Mouse (Mus musculus) hindbrain, embryonic 10.5 days (tissue): ENCODE results near the gene Sik3. TPM values are rescaled to one million over a fixed set of nuclear protein-coding genes. Genes with fewer than 3 reads are reported as not detected.

ENCODE experiments used
- DNase-seq: peaks from one replicate; pipeline ENCODE4 v3.0.0-alpha.2; 2017; ENCODE audit warnings: low spot score
- H3K27ac ChIP-seq: fragments of 300-500 bp; sonication (generic); 2 replicates; pipeline ENCODE4 v1.5.1; 2016; ENCODE audit warnings: mild to moderate bottlenecking, moderate library complexity
- H3K27me3 ChIP-seq: fragments of 300-500 bp; sonication (generic); 2 replicates; pipeline ENCODE4 v1.6.1; 2016; ENCODE audit warnings: mild to moderate bottlenecking; ENCODE audit not compliant: poor library complexity, insufficient read depth, severe bottlenecking
- H3K36me3 ChIP-seq: fragments of 300-500 bp; sonication (generic); 2 replicates; pipeline ENCODE4 v1.6.1; 2016; ENCODE audit warnings: mild to moderate bottlenecking, moderate library complexity
- H3K4me1 ChIP-seq: fragments of 300-500 bp; sonication (generic); replicated peaks from 2 replicates; pipeline ENCODE4 v1.6.1; 2016; ENCODE audit warnings: mild to moderate bottlenecking
- H3K4me3 ChIP-seq: fragments of 300-500 bp; sonication (generic); 2 replicates; pipeline ENCODE4 v1.5.1; 2016; ENCODE audit warnings: mild to moderate bottlenecking, moderate library complexity
- H3K9me3 ChIP-seq: fragments of 300-500 bp; sonication (generic); 2 replicates; pipeline ENCODE4 v1.6.1; 2016; ENCODE audit warnings: mild to moderate bottlenecking, moderate library complexity
- WGBS: fragments of 180-500 bp; shearing (Covaris S2); methylation state at CpG from one replicate; pipeline ENCODE4 v1.1.7; 2016; 5-methylcytosine and 5-hydroxymethylcytosine counted together
- polyA plus RNA-seq: library from polyadenylated mRNA; unstranded; fragments of >200 nt; fragmentation: Nextera tagmentation; extraction: Ambion mirVana; gene quantifications from 2 replicates; pipeline ENCODE4 v1.2.1, GENCODE M21; 2016

The Sik3 gene
- polyA plus RNA-seq, 1 experiment from 2014 or later, result 7.1 TPM

DNA sequence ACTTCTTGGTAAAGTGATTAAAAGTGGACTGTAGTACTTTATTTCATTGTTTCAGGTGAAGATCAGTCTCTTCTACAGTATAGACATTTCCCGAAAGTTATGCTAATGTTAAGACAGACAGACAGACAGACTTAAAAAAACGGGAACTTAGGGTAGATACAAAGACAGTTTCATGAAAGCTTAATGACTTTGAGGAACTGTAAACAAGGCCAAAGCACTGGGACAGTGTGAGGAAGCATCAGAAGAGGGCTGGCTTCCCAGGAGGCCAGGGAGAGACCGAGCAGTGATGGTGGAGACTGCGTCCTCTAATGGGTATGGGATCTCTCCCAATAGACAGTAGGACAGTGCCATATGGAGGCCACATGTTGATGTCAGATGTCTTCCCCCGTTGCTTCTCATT lies 86.5 kb downstream of the Sik3 start:
- no peak for DNase-seq
- Histone ChIP-seq H3K36me3 (no peaks in the 10 kb centered on the region), H3K27me3 (no peaks in the 10 kb centered on the region), H3K4me3 (no peak overlapping the region), H3K9me3 (no peaks in the 10 kb centered on the region), H3K4me1 (peaks cover 9% of the 10 kb centered on the region; the same call in 1 of the 2 replicates), H3K27ac (no peak overlapping the region)
- WGBS, result 83% methylated on average over 5 of the region's 5 CpGs

GRCm38 (mm10) chr9:46103154-46103553 lies 90.5 kb downstream of the Sik3 start:
- Histone ChIP-seq H3K27ac (no peak overlapping the region), H3K9me3 (no peaks in the 10 kb centered on the region), H3K4me3 (no peak overlapping the region), H3K27me3 (no peaks in the 10 kb centered on the region), H3K4me1 (0 out of 2 replicates have a peak, but pooled peaks cover 4% of the 10 kb centered on the region), H3K36me3 (no peaks in the 10 kb centered on the region)
- 89% methylated on average over 7 of the region's 7 CpGs for WGBS
- DNase-seq, result no peak

GRCm38 (mm10) chr9:46106105-46106504 lies 93.5 kb downstream of the Sik3 start:
- 90% methylated on average over 9 of the region's 9 CpGs for WGBS
- Histone ChIP-seq H3K27me3 (no peaks in the 10 kb centered on the region), H3K27ac (no peak overlapping the region), H3K9me3 (no peaks in the 10 kb centered on the region), H3K4me1 (0 out of 2 replicates have a peak, but pooled peaks cover 4% of the 10 kb centered on the region), H3K36me3 (no peaks in the 10 kb centered on the region), H3K4me3 (no peak overlapping the region)
- no peak for DNase-seq

GRCm38 (mm10) chr9:46110648-46111047 lies 98.0 kb downstream of the Sik3 start:
- Histone ChIP-seq H3K27ac (no peak overlapping the region), H3K9me3 (no peaks in the 10 kb centered on the region), H3K36me3 (no peaks in the 10 kb centered on the region), H3K4me3 (no peak overlapping the region), H3K4me1 (peaks cover 14% of the 10 kb centered on the region), H3K27me3 (no peaks in the 10 kb centered on the region)
- no peak for DNase-seq
- WGBS, result 68% methylated on average over 7 of the region's 7 CpGs

DNA sequence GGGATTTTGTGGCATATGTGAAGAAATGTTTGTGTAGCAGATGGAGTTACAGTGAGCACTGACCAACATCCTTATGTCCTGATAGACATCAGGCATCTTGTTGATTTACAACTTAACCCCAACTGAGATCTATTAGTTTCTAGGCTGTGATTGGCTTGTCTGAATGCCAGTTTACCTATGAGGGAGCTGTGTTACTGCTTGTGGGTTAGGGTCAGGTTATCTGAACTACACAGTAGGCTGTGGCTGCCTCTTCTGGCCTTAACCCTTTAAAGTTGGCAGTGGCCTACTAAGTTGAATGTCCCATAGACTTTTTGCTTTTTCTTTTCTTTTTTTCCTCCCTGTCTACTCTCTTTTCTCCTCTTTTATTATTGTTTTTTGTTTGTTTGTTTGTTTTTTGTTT lies 98.7 kb downstream of the Sik3 start:
- no peak overlapping the region for H3K27ac ChIP-seq
- no peak for DNase-seq
- H3K9me3 ChIP-seq, result no peaks in the 10 kb centered on the region
- H3K27me3 ChIP-seq, result no peaks in the 10 kb centered on the region
- H3K36me3 ChIP-seq, result no peaks in the 10 kb centered on the region
- H3K4me3 ChIP-seq, result no peak overlapping the region
- peaks cover 19% of the 10 kb centered on the region for H3K4me1 ChIP-seq

- H3K27ac ChIP-seq, result no peak overlapping the region
Measured at GRCm38 (mm10) chr9:46112246-46112645, 99.6 kb downstream of the Sik3 start.

DNA sequence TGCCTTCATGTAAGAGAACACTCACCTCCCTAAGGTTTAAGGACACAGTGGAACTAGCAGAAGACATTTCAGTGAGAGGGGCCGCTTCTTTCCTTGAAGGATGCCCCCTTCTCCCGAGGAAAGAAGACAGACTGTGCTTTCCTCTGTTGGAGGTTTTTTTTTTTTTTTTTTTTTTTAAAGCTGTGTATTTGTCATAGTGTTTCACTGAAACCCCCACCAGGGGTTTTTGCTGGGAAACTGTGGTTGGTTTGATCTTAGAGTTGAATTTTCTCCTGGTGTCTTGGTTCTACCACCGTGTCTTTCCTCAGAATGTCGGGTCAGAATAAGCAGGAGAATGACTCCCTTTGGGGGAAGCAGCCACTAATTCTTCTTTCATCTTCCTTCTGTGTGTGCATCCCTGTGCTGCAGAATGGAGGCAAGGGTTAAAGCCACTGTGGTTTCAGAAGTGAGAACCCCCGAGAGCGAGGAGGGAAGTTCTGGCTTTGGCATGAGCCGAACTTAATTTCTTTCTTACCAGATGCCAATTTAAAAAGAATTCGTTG lies 106.3 kb downstream of the Sik3 start:
- Histone ChIP-seq H3K27ac (no peak overlapping the region), H3K4me1 (peaks cover 30% of the 10 kb centered on the region), H3K9me3 (peaks cover 2% of the 10 kb centered on the region; the same call in 1 of the 2 replicates), H3K27me3 (no peaks in the 10 kb centered on the region), H3K36me3 (peaks cover 18% of the 10 kb centered on the region), H3K4me3 (no peak overlapping the region)
- no peak for DNase-seq
- WGBS, result 89% methylated on average over 8 of the region's 8 CpGs

More at GRCm38 (mm10) chr9:46112246-46112645, 99.6 kb downstream of the Sik3 start:
- Histone ChIP-seq H3K4me3 (no peak overlapping the region), H3K36me3 (no peaks in the 10 kb centered on the region), H3K4me1 (peaks cover 19% of the 10 kb centered on the region), H3K9me3 (no peaks in the 10 kb centered on the region), H3K27me3 (no peaks in the 10 kb centered on the region)
- 71% methylated on average over 5 of the region's 5 CpGs for WGBS
- DNase-seq, result no peak

- Histone ChIP-seq H3K27ac (peak overlapping the region; percentile 78), H3K27me3 (no peaks in the 10 kb centered on the region), H3K36me3 (peaks cover 22% of the 10 kb centered on the region), H3K4me1 (peaks cover 30% of the 10 kb centered on the region), H3K4me3 (no peak overlapping the region), H3K9me3 (peaks cover 2% of the 10 kb centered on the region; the same call in 1 of the 2 replicates)
- DNase-seq, result peak; percentile 71
- 5% methylated on average over 6 of the region's 6 CpGs for WGBS
Measured at GRCm38 (mm10) chr9:46119943-46120441, 107.4 kb downstream of the Sik3 start.

- H3K27ac ChIP-seq, result peak overlapping the region; percentile 78
- DNase-seq, result no peak
- 90% methylated on average over 6 of the region's 6 CpGs for WGBS
- peaks cover 27% of the 10 kb centered on the region for H3K36me3 ChIP-seq
- no peaks in the 10 kb centered on the region for H3K27me3 ChIP-seq
- H3K4me3 ChIP-seq, result no peak overlapping the region
- H3K9me3 ChIP-seq, result peaks cover 2% of the 10 kb centered on the region; the same call in 1 of the 2 replicates
- H3K4me1 ChIP-seq, result peaks cover 24% of the 10 kb centered on the region
Measured at GRCm38 (mm10) chr9:46120468-46121253, 108.0 kb downstream of the Sik3 start.

DNA sequence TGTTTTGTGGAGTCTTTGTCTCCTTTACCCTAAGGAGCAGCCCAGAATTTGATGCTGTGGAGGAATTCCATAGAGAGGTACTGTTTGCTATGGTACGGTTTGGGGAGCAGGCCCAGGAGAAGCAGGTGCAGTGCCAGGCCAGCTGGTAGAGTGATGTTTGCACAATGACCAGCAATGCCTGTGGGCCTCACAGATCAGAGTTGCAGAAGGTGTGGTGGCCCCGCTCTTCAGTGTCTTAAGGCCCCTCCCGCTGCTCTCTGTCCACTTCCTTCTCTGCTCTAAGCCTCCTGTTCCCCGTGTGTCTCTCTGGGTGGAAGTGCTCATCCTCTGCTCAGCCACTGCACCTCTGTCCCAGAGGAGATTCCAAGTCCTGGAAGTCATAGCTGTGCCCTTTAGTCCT lies 108.9 kb downstream of the Sik3 start:
- DNase-seq, result no peak
- Histone ChIP-seq H3K36me3 (peaks cover 29% of the 10 kb centered on the region), H3K4me1 (peaks cover 25% of the 10 kb centered on the region), H3K27me3 (no peaks in the 10 kb centered on the region), H3K4me3 (no peak overlapping the region), H3K27ac (0 out of 2 replicates have a peak overlapping the region, but pooled peaks have one; percentile 40), H3K9me3 (peaks cover 2% of the 10 kb centered on the region; the same call in 1 of the 2 replicates)
- WGBS, result 83% methylated on average over 4 of the region's 4 CpGs

DNA sequence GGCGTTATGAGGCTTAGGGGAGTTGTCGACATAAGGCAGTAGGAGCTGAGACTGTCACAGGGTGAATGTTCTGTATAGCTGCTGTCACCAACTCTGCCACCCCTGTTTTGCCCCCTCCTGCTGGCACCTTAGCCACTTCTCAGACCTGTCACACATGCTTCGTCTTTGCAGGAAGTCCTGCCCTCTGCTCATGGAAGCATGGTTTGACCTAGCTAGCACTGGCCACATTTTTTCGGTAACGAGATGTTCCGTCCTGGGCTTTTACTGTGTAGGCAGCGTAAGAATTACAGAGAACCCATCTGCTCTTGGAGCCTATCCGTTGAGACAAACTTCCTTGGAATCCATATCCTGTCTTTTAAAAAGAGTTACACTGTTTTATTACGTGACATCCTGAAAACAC lies 110.1 kb downstream of the Sik3 start:
- peaks cover 2% of the 10 kb centered on the region; the same call in 1 of the 2 replicates for H3K9me3 ChIP-seq
- no peaks in the 10 kb centered on the region for H3K27me3 ChIP-seq
- 90% methylated on average over 9 of the region's 9 CpGs for WGBS
- no peak overlapping the region for H3K4me3 ChIP-seq
- H3K4me1 ChIP-seq, result peaks cover 37% of the 10 kb centered on the region
- H3K36me3 ChIP-seq, result peaks cover 29% of the 10 kb centered on the region
- no peak overlapping the region for H3K27ac ChIP-seq
- no peak for DNase-seq

DNA sequence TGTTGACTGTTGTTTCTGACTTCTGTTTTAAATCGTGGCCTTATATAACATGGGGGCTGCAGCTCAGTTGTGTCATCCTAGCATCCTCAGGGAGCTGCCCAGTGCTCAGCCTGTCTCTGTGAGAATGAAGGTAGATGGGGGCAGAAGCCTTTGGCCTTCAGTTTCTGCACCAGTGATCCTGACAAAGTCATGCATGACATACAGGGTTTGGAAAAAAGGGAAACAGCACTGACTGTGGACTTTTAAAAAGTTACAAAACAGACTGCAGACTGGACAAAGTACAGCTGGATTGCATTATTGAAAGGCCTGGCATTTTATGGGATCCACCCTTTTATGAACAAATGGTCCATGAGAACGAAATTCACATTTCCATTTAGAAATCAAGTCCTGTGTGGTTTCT lies 113.7 kb downstream of the Sik3 start:
- 74% methylated on average over 2 of the region's 2 CpGs for WGBS
- no peak for DNase-seq
- H3K4me1 ChIP-seq, result peaks cover 27% of the 10 kb centered on the region

GRCm38 (mm10) chr9:46127326-46127725 lies 114.7 kb downstream of the Sik3 start:
- DNase-seq, result peak; percentile 35
- H3K27ac ChIP-seq, result no peak overlapping the region
- WGBS, result 31% methylated on average over 5 of the region's 5 CpGs
- no peak overlapping the region for H3K4me3 ChIP-seq
- peaks cover 23% of the 10 kb centered on the region for H3K4me1 ChIP-seq
- no peaks in the 10 kb centered on the region for H3K9me3 ChIP-seq
- H3K36me3 ChIP-seq, result peaks cover 20% of the 10 kb centered on the region
- H3K27me3 ChIP-seq, result no peaks in the 10 kb centered on the region; the same call in 1 of the 2 replicates

More for the DNA sequence above, 113.7 kb downstream of the Sik3 start:
- H3K9me3 ChIP-seq, result no peaks in the 10 kb centered on the region
- H3K4me3 ChIP-seq, result no peak overlapping the region
- H3K36me3 ChIP-seq, result peaks cover 23% of the 10 kb centered on the region
- H3K27me3 ChIP-seq, result no peaks in the 10 kb centered on the region; the same call in 1 of the 2 replicates
- H3K27ac ChIP-seq, result no peak overlapping the region
